Comparison of ENCODE assay signal across 13 mouse cellular contexts in the genomic region with DNA sequence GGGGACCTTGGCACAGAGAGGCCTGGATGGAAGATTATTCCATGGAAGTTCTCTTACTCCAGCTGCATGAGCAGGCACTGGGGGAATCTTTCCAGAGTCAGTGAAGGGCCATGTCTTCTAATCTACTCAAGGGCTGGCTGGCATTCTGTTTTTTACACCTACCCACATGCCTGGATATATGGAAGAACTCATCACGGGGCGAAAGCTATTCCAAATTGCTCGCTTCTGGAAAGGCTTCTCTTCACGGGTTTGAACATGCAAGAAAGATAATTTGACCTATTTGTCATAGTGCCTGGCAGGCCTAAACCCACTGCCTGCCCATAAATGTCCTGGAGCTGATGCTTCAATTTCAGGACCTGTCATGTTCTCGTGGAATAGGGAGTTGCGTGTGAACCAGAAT.
"Had no signal": no experiment of that assay in that cellular context is flagged by ENCODE, and none has a peak within 500 bp of the region (broad histone marks: within the 10 kb centered on the region; RNA-seq: fewer than 3 reads in every experiment).

No protein-coding gene starts in this region.

- H3K36me3 ChIP-seq: limb, embryonic 10.5 days; liver, embryonic 12.5 days; lung, embryonic 15.5 days; midbrain, embryonic 12.5 days; neural tube, embryonic 12.5 days had no signal

- H3K4me2 ChIP-seq: liver, embryonic 12.5 days; lung, embryonic 15.5 days; midbrain, embryonic 12.5 days; neural tube, embryonic 12.5 days had no signal

- H3K4me3 ChIP-seq: left cerebral cortex, adult 2 months; limb, embryonic 10.5 days; liver, embryonic 12.5 days; lung, embryonic 15.5 days; midbrain, embryonic 12.5 days; myocyte; neural tube, embryonic 12.5 days had no signal

- H3K9me3 ChIP-seq: limb, embryonic 10.5 days; liver, embryonic 12.5 days; lung, embryonic 15.5 days; midbrain, embryonic 12.5 days; neural tube, embryonic 12.5 days had no signal

- H3K9ac ChIP-seq: liver, embryonic 12.5 days; lung, embryonic 15.5 days; midbrain, embryonic 12.5 days; neural tube, embryonic 12.5 days had no signal

- H3K27ac ChIP-seq: left cerebral cortex, adult 2 months; limb, embryonic 10.5 days; liver, embryonic 12.5 days; lung, embryonic 15.5 days; midbrain, embryonic 12.5 days; neural tube, embryonic 12.5 days had no signal

- H3K27me3 ChIP-seq: liver, embryonic 12.5 days; midbrain, embryonic 12.5 days; neural tube, embryonic 12.5 days had no signal

- ATAC-seq: liver, embryonic 12.5 days had no signal

- DNase-seq: kidney, adult 8-10 months; kidney, postnatal 25 days; right cerebral cortex, postnatal 4 days; spleen, adult 18-20 months; thymus, adult 18-20 months; thymus, postnatal 14 days had no signal

- H3K4me1 ChIP-seq: limb, embryonic 10.5 days; liver, embryonic 12.5 days; lung, embryonic 15.5 days had no signal
